ENCODE assay signal across 26 mouse cellular contexts in genomic region chr7:141652191-141652590, GRCm38 (mm10). TPM values are rescaled to one million over a fixed set of nuclear protein-coding genes. Genes with fewer than 3 reads are reported as not detected.
DNase-seq lines count a peak whose midpoint lies in the region; ATAC-seq and TF ChIP-seq lines count a peak whose summit lies in the region.
"Had no signal": no experiment of that assay in that cellular context is flagged by ENCODE, and none has a peak within 500 bp of the region (broad histone marks: within the 10 kb centered on the region; RNA-seq: fewer than 3 reads in every experiment).

No protein-coding gene starts in this region.

- no peak for DNase-seq in forebrain, embryonic 10.5 days (ENCODE audit: extremely low spot score, low spot score)
- no peak for DNase-seq in forebrain, embryonic 11.5 days (ENCODE audit: low spot score)
- DNase-seq in ES-CJ7 (ENCODE audit: low read depth, low spot score): peak; percentile 33
- DNase-seq in embryo, embryonic 11 days: peak; percentile 47
- DNase-seq in liver, embryonic 14.5 days (ENCODE audit: low read depth in 3 of 3, low spot score in 3 of 3): peak; percentile 40 to 55 (median 47)
- DNase-seq in right cerebral cortex, postnatal 25 days: no peak
- no peak for DNase-seq in heart, adult 2 months
- DNase-seq: adrenal gland, postnatal 36 days; cerebellum, adult 9-10 months; gastrocnemius, postnatal 14 days; heart, postnatal 4 days; kidney, adult 8-10 months; kidney, postnatal 36 days; lung, postnatal 10 days had no signal

- 45% methylated on average over 7 of the region's 7 CpGs for WGBS in forebrain, embryonic 10.5 days
- WGBS in forebrain, embryonic 11.5 days: 43% methylated on average over 7 of the region's 7 CpGs
- 39% methylated on average over 7 of the region's 7 CpGs for WGBS in liver, embryonic 14.5 days (ENCODE audit: insufficient replicate concordance)
- WGBS in heart, adult 2 months: 62% methylated on average over 7 of the region's 7 CpGs

- no peak overlapping the region for H3K4me3 ChIP-seq in forebrain, embryonic 10.5 days
- no peak overlapping the region for H3K4me3 ChIP-seq in forebrain, embryonic 11.5 days (ENCODE audit: low read depth, low read length)
- no peak overlapping the region for H3K4me3 ChIP-seq in liver, embryonic 14.5 days (ENCODE audit: insufficient read depth in 1 of 2, low read depth in 2 of 2, low read length in 2 of 2)
- no peak overlapping the region for H3K4me3 ChIP-seq in heart, adult 2 months
- H3K4me3 ChIP-seq: heart, embryonic 15.5 days; left cerebral cortex, adult 2 months; limb, embryonic 10.5 days; liver, embryonic 15.5 days; megakaryocyte, embryonic 14.5 days; midbrain, embryonic 15.5 days had no signal

- no peak for TF ChIP-seq EP300 in liver, embryonic 14.5 days (IDR thresholded peaks at IDR 0.05; ENCODE audit: low read depth)
- TF ChIP-seq EP300 in heart, adult 2 months (IDR thresholded peaks at IDR 0.05; ENCODE audit: insufficient read depth, low read depth, low read length): no peak

- H3K4me2 ChIP-seq in forebrain, embryonic 11.5 days (ENCODE audit: low read depth, low read length, severe bottlenecking): no peak overlapping the region
- no peak overlapping the region for H3K4me2 ChIP-seq in liver, embryonic 14.5 days (ENCODE audit: low read depth)
- H3K4me2 ChIP-seq: heart, embryonic 15.5 days; liver, embryonic 15.5 days; midbrain, embryonic 15.5 days had no signal

- intact Hi-C loops in heart, adult 2 months (cut with DNase I): no loop called here

- H3K9me3 ChIP-seq in forebrain, embryonic 10.5 days: no peaks in the 10 kb centered on the region
- H3K9me3 ChIP-seq in forebrain, embryonic 11.5 days (ENCODE audit: control insufficient read depth, low read length): no peaks in the 10 kb centered on the region
- H3K9me3 ChIP-seq in liver, embryonic 14.5 days (ENCODE audit: control insufficient read depth, low read length): no peaks in the 10 kb centered on the region
- H3K9me3 ChIP-seq: G1E; heart, embryonic 15.5 days; limb, embryonic 10.5 days; liver, embryonic 15.5 days; megakaryocyte, embryonic 14.5 days; midbrain, embryonic 15.5 days had no signal

- no peaks in the 10 kb centered on the region for H3K27me3 ChIP-seq in forebrain, embryonic 10.5 days (ENCODE audit: poor library complexity, severe bottlenecking)
- H3K27me3 ChIP-seq in forebrain, embryonic 11.5 days (ENCODE audit: control insufficient read depth, insufficient read depth, low read length): no peaks in the 10 kb centered on the region
- no peaks in the 10 kb centered on the region for H3K27me3 ChIP-seq in liver, embryonic 14.5 days (ENCODE audit: control insufficient read depth, insufficient read depth, low read length)
- no peaks in the 10 kb centered on the region for H3K27me3 ChIP-seq in heart, adult 2 months (ENCODE audit: control insufficient read depth, insufficient read depth, low read length)
- H3K27me3 ChIP-seq: heart, embryonic 15.5 days; liver, embryonic 15.5 days; midbrain, embryonic 15.5 days had no signal

- no peak for ATAC-seq in forebrain, embryonic 11.5 days (replicated peaks; ENCODE audit: low FRiP score)
- ATAC-seq in liver, embryonic 14.5 days (ENCODE audit: insufficient read depth): no peak
- ATAC-seq: CD4-positive, CD25-positive, alpha-beta regulatory T cell, adult 4 months; forebrain, embryonic 14.5 days; midbrain, embryonic 15.5 days had no signal

- H3K79me2 ChIP-seq in heart, adult 2 months (replicated peaks; ENCODE audit: control insufficient read depth, insufficient read depth, low read length): no peaks in the 10 kb centered on the region

- no peak for TF ChIP-seq POLR2A in heart, adult 2 months (IDR thresholded peaks at IDR 0.05; ENCODE audit: insufficient read depth, low read depth, low read length)

- H3K4me1 ChIP-seq in forebrain, embryonic 10.5 days: peaks cover 32% of the 10 kb centered on the region
- H3K4me1 ChIP-seq in forebrain, embryonic 11.5 days (replicated peaks; ENCODE audit: control insufficient read depth, insufficient read depth, low read length): no peaks in the 10 kb centered on the region
- H3K4me1 ChIP-seq in liver, embryonic 14.5 days (replicated peaks; ENCODE audit: control insufficient read depth in 2 of 2, insufficient read depth in 2 of 2, low read length in 1 of 2): peaks cover 38 to 47% of the 10 kb centered on the region in 2 experiments
- H3K4me1 ChIP-seq in heart, adult 2 months (ENCODE audit: control insufficient read depth, insufficient read depth, low read length): no peaks in the 10 kb centered on the region
- H3K4me1 ChIP-seq: heart, embryonic 15.5 days; midbrain, embryonic 15.5 days had no signal

- H3K27ac ChIP-seq in forebrain, embryonic 10.5 days: peak overlapping the region; percentile 30; the same call in 1 of the 2 replicates
- H3K27ac ChIP-seq in forebrain, embryonic 11.5 days (ENCODE audit: low read depth, low read length): no peak overlapping the region
- H3K27ac ChIP-seq in liver, embryonic 14.5 days: no peak overlapping the region
- H3K27ac ChIP-seq in heart, adult 2 months: no peak overlapping the region
- H3K27ac ChIP-seq: heart, embryonic 15.5 days; left cerebral cortex, adult 2 months; limb, embryonic 10.5 days; liver, embryonic 15.5 days; midbrain, embryonic 15.5 days; stomach, postnatal 0 days had no signal

- TF ChIP-seq CTCF in liver, embryonic 14.5 days (IDR thresholded peaks at IDR 0.05; ENCODE audit: low read depth): no peak
- TF ChIP-seq CTCF in heart, adult 2 months (IDR thresholded peaks at IDR 0.05): no peak

- H3K36me3 ChIP-seq in forebrain, embryonic 10.5 days (replicated peaks): no peaks in the 10 kb centered on the region
- H3K36me3 ChIP-seq in forebrain, embryonic 11.5 days (ENCODE audit: control insufficient read depth, insufficient read depth, low read length): no peaks in the 10 kb centered on the region
- no peaks in the 10 kb centered on the region for H3K36me3 ChIP-seq in liver, embryonic 14.5 days (replicated peaks; ENCODE audit: control insufficient read depth, insufficient read depth, low read depth)
- no peaks in the 10 kb centered on the region for H3K36me3 ChIP-seq in heart, adult 2 months (ENCODE audit: control insufficient read depth, insufficient read depth, low read length)
- H3K36me3 ChIP-seq: G1E; heart, embryonic 15.5 days; limb, embryonic 10.5 days; liver, embryonic 15.5 days; midbrain, embryonic 15.5 days had no signal

- no peak overlapping the region for H3K9ac ChIP-seq in forebrain, embryonic 11.5 days (ENCODE audit: low read length)
- H3K9ac ChIP-seq in liver, embryonic 14.5 days (replicated peaks): no peak overlapping the region
- H3K9ac ChIP-seq in heart, adult 2 months (ENCODE audit: low read depth, low read length): no peak overlapping the region
- H3K9ac ChIP-seq: heart, embryonic 15.5 days; liver, embryonic 15.5 days; midbrain, embryonic 15.5 days had no signal

RNA-seq across cellular contexts. Expression of gene Muc6, which starts 2.9 kb away (rescaled TPM):
- polyA plus RNA-seq in forebrain, embryonic 10.5 days (2016; fragmentation: Nextera tagmentation; extraction: Ambion mirVana): 0.11 and 0.16 TPM in 2 replicates
- polyA plus RNA-seq in forebrain, embryonic 11.5 days (2014; fragmentation: Nextera tagmentation; extraction: Ambion mirVana): 0.19 and 0.23 TPM in 2 replicates
- 1.7 and 2.1 TPM in 2 replicates for polyA plus RNA-seq in liver, embryonic 14.5 days (2012; rRNA removed)
- polyA plus RNA-seq in liver, embryonic 14.5 days (2014; fragmentation: Nextera tagmentation; extraction: Ambion mirVana): 3.2 and 4.0 TPM in 2 replicates
- total RNA-seq in heart, adult 2 months (2021): not detected
- 0.03 TPM in 1 of 2 replicates, not detected in the other for polyA plus RNA-seq in heart, adult 2 months (2012; rRNA removed)
- total RNA-seq: adrenal gland, postnatal 36 days; gastrocnemius, postnatal 14 days; heart, adult 8-10 months; heart, postnatal 4 days; left cerebral cortex, adult 2 months; neutrophil, adult 5-6 weeks had no signal
- polyA plus RNA-seq: G1E had no signal

RNA-seq across cellular contexts. Expression of gene Muc2, which starts 37.9 kb away (rescaled TPM):
- 0.17 TPM in 1 of 2 replicates, not detected in the other for polyA plus RNA-seq in forebrain, embryonic 10.5 days (2016; fragmentation: Nextera tagmentation; extraction: Ambion mirVana)
- polyA plus RNA-seq in forebrain, embryonic 11.5 days (2014; fragmentation: Nextera tagmentation; extraction: Ambion mirVana): 0.15 and 0.67 TPM in 2 replicates
- 0.12 and 0.17 TPM in 2 replicates for polyA plus RNA-seq in liver, embryonic 14.5 days (2012; rRNA removed)
- 0.08 and 0.85 TPM in 2 replicates for polyA plus RNA-seq in liver, embryonic 14.5 days (2014; fragmentation: Nextera tagmentation; extraction: Ambion mirVana)
- total RNA-seq in heart, adult 2 months (2021): not detected
- polyA plus RNA-seq in heart, adult 2 months (2012; rRNA removed): 0.25 and 0.38 TPM in 2 replicates
- total RNA-seq: heart, adult 8-10 months; neutrophil, adult 5-6 weeks had no signal
- polyA plus RNA-seq: CD4-positive, CD25-positive, alpha-beta regulatory T cell, adult 4 months; forebrain, embryonic 14.5 days; G1E had no signal

Comparison
In these comparisons a context has a peak if more than half of its experiments do, and no peak if none do; other contexts are left out.
1. DNase-seq: peak in ES-CJ7 (single experiment), embryo, embryonic 11 days (single experiment) and liver, embryonic 14.5 days (3 of 3); none in forebrain, embryonic 10.5 days (single experiment), forebrain, embryonic 11.5 days (single experiment), right cerebral cortex, postnatal 25 days (single experiment) and heart, adult 2 months (0 of 2).